Mouse (Mus musculus) intestine, embryonic 15.5 days (tissue): ENCODE results near the gene Tlcd1. TPM values are rescaled to one million over a fixed set of nuclear protein-coding genes. Genes with fewer than 3 reads are reported as not detected.

ENCODE experiments used
- ATAC-seq: fragments of 200-750 bp; cut with Nextera tagmentation; 2 replicates; pipeline ENCODE4 v1.8.0; 2017; ENCODE audit warnings: moderate TSS enrichment, moderate library complexity
- H3K27ac ChIP-seq: fragments of 300-500 bp; sonication (generic); 2 replicates; pipeline ENCODE4 v1.5.1; 2015; ENCODE audit warnings: mild to moderate bottlenecking, inconsistent platforms
- H3K27me3 ChIP-seq: fragments of 300-500 bp; sonication (generic); replicated peaks from 2 replicates; pipeline ENCODE4 v1.6.1; 2015; ENCODE audit warnings: inconsistent platforms
- H3K36me3 ChIP-seq: fragments of 300-500 bp; sonication (generic); 2 replicates; pipeline ENCODE4 v1.6.1; 2015; ENCODE audit warnings: inconsistent platforms
- H3K4me1 ChIP-seq: fragments of 300-500 bp; sonication (generic); replicated peaks from 2 replicates; pipeline ENCODE4 v1.6.1; 2015; ENCODE audit warnings: inconsistent platforms
- H3K4me2 ChIP-seq: fragments of 300-500 bp; sonication (generic); replicated peaks from 2 replicates; pipeline ENCODE4 v1.6.1; 2015; ENCODE audit warnings: mild to moderate bottlenecking, inconsistent platforms
- H3K4me3 ChIP-seq: fragments of 300-500 bp; sonication (generic); replicated peaks from 2 replicates; pipeline ENCODE4 v1.5.1; 2015; ENCODE audit warnings: inconsistent platforms
- H3K9ac ChIP-seq: fragments of 300-500 bp; sonication (generic); 2 replicates; pipeline ENCODE4 v1.6.1; 2015; ENCODE audit warnings: inconsistent platforms
- H3K9me3 ChIP-seq: fragments of 300-500 bp; sonication (generic); 2 replicates; pipeline ENCODE4 v1.6.1; 2016; ENCODE audit warnings: inconsistent platforms
- WGBS: fragments of 180-500 bp; shearing (Covaris S2); methylation state at CpG from one replicate; pipeline ENCODE4 v1.1.7; 2015; 5-methylcytosine and 5-hydroxymethylcytosine counted together
- polyA plus RNA-seq: library from polyadenylated mRNA; unstranded; fragments of >200 nt; fragmentation: Nextera tagmentation; extraction: Ambion mirVana; gene quantifications from 2 replicates; pipeline ENCODE4 v1.2.1, GENCODE M21; 2015

Gene Tlcd1
- polyA plus RNA-seq, 1 experiment from 2014 or later = 39.8 TPM

DNA sequence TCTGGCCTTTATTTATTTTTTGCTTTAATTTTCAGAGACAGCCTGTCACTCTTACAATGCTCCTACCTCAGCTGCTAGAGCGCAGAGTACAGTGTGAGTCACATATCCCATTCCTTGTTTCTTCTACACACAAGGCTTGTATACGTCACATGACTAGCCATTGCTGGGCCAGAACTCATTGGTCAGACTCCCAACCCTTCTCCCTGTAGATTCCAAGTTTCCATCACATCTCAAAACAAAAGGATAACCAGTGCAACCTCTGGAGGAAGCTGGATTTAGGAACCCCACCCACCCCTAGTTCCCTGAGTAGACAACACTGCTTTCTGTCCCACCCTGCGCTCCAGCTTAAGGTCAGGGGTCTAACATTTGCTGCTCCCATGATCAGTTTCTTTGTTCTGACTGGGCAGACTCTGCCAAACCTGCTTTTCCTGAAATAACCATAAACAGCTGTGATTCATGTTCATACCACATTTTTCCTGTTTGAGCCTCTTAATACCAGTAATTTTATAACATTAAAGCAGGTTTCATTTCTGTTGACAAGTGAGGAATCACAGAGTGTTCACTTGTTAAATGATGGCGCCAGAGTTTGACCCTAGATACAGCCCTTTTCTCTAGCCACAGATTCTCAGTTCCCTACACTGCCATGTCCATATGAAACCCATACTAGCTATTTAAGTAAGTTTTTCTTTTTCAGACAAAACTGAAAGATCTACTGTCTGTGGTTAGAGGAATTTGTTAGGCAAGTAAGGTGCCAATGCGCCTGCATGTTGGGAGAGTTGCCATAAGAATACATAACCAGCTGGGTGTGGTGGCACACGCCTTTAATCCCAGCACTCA lies 29.6 kb upstream of the Tlcd1 start:
- Histone ChIP-seq H3K27me3 (no peaks in the 10 kb centered on the region), H3K9ac (no peak overlapping the region), H3K4me3 (no peak overlapping the region), H3K4me1 (0 out of 2 replicates have a peak, but pooled peaks cover under 1% of the 10 kb centered on the region), H3K4me2 (no peak overlapping the region), H3K9me3 (no peaks in the 10 kb centered on the region), H3K36me3 (peaks cover 21% of the 10 kb centered on the region), H3K27ac (no peak overlapping the region)
- WGBS = 86% methylated on average over 6 of the region's 6 CpGs
- ATAC-seq = no peak

DNA sequence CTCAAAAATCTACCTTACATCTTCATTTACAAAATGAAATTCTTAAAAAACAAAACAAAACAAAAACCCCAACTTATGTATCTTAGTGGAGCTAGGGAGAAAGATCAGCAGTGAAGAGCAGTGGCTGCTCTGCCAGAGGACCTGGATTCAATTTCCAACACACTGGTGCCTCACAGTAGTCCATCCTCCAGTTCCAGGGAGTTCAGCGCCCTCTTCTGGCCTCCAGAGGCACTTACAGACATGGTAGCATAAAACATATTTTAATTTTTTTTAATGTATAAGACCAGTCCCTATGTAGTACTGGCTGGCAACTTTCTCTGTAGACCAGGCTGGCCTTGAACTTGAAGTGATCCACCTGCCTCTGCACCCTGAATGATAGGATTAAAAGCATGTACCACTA lies 25.4 kb upstream of the Tlcd1 start:
- peaks cover 16% of the 10 kb centered on the region; the same call in 1 of the 2 replicates for H3K4me1 ChIP-seq
- WGBS = 42% methylated on average over 1 of the region's 1 CpGs
- no peak overlapping the region for H3K4me2 ChIP-seq
- no peak overlapping the region for H3K4me3 ChIP-seq
- H3K27me3 ChIP-seq = no peaks in the 10 kb centered on the region
- ATAC-seq = no peak
- H3K9ac ChIP-seq = no peak overlapping the region
- H3K27ac ChIP-seq = no peak overlapping the region
- H3K9me3 ChIP-seq = no peaks in the 10 kb centered on the region
- H3K36me3 ChIP-seq = peaks cover 19% of the 10 kb centered on the region

DNA sequence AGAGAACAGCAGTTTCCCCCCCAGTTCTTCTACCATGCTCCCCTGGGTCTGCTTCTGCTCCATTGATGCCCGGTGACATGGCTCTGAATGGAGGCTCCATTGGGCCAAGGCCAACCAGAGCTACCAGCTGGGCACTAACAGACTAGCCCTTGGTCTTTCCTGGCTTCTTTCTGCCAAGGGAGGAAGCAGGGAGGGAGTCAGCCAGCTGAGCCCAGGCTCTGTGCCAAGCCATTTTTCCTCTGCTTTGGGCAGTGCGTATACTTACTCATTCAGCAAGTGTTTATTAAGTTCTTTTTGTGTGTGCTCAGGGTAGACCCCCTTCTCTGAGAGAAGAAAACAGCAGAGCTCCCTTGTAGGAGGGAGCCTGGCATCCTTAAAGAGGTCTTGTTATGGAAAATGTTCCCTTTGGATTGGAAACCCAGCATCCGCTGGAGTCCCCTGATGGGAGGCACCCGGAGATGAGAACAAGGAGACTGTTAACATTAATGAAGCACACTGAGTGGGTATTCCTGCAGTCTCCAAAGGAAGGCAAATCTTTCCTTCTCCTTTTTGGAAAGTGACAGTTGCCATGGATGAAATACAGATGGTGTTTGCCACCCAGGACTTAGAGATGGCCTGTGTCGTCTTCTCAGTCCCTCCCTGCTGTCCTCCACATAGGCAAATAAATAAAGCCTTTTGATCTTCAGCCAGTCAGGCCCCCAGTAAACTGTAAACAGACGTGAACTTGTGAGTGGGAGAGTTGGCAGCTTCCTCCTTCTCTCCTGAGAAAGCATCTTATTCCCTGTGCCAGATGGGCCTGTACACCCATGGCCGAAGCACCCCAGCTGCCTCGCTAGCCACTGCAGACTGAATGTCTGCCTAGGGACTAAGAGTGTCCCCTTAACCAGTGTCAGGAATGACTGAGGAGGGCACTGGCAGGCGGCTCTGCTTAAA lies 23.9 kb upstream of the Tlcd1 start:
- H3K27me3 ChIP-seq = no peaks in the 10 kb centered on the region
- H3K9ac ChIP-seq = no peak overlapping the region
- peak overlapping the region; percentile 48 for H3K27ac ChIP-seq
- H3K4me3 ChIP-seq = no peak overlapping the region
- H3K36me3 ChIP-seq = peaks cover 18% of the 10 kb centered on the region
- H3K4me1 ChIP-seq = peaks cover 16% of the 10 kb centered on the region; the same call in 1 of the 2 replicates
- WGBS = 52% methylated on average over 9 of the region's 9 CpGs
- no peak overlapping the region for H3K4me2 ChIP-seq
- ATAC-seq = no peak
- H3K9me3 ChIP-seq = no peaks in the 10 kb centered on the region

DNA sequence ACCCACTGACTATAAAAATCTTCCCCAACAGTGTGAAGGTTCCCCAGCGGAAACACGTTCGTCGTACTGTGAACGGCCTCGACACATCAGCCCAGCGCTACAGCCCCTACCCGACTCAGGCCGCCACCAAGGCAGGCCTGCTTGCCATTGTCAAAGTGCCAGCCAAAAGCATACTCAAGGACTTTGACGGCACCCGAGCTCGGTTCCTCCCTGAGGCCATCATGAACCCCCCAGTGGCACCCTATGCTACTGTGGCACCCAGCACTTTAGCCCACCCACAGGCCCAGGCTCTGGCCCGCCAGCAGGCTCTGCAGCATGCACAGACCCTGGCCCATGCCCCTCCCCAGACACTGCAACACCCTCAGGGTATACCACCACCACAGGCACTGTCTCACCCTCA lies 22.7 kb upstream of the Tlcd1 start:
- Histone ChIP-seq H3K9me3 (no peaks in the 10 kb centered on the region), H3K4me3 (no peak overlapping the region), H3K4me2 (no peak overlapping the region), H3K4me1 (peaks cover 16% of the 10 kb centered on the region; the same call in 1 of the 2 replicates), H3K36me3 (peaks cover 28% of the 10 kb centered on the region), H3K27ac (no peak overlapping the region), H3K27me3 (no peaks in the 10 kb centered on the region), H3K9ac (no peak overlapping the region)
- ATAC-seq = no peak
- 88% methylated on average over 13 of the region's 13 CpGs for WGBS

DNA sequence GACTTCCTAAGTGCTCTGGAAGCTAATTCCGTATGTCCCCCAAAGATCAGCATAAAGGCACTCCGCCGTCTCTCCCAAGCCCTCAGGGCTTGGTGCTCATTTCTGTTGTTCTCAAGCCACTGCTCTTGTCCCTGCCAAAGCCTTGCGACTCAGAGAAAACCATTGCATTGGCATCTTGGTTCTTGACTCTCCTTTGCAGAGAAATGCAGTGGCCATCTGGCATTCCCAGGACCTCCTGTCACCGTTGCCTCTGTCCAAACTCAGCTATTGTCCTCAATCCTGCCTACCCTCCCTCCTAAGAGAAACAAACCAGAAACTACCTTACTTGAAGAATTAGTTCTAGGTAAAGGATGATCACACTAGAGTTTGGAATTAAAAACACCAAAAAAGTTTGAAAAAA lies 20.8 kb upstream of the Tlcd1 start:
- no peak overlapping the region for H3K27ac ChIP-seq
- WGBS = 82% methylated on average over 5 of the region's 5 CpGs
- H3K36me3 ChIP-seq = peaks cover 39% of the 10 kb centered on the region
- H3K4me3 ChIP-seq = no peak overlapping the region
- peaks cover 16% of the 10 kb centered on the region; the same call in 1 of the 2 replicates for H3K4me1 ChIP-seq
- H3K4me2 ChIP-seq = no peak overlapping the region
- no peaks in the 10 kb centered on the region for H3K9me3 ChIP-seq
- no peak overlapping the region for H3K9ac ChIP-seq
- ATAC-seq = no peak
- no peaks in the 10 kb centered on the region for H3K27me3 ChIP-seq

DNA sequence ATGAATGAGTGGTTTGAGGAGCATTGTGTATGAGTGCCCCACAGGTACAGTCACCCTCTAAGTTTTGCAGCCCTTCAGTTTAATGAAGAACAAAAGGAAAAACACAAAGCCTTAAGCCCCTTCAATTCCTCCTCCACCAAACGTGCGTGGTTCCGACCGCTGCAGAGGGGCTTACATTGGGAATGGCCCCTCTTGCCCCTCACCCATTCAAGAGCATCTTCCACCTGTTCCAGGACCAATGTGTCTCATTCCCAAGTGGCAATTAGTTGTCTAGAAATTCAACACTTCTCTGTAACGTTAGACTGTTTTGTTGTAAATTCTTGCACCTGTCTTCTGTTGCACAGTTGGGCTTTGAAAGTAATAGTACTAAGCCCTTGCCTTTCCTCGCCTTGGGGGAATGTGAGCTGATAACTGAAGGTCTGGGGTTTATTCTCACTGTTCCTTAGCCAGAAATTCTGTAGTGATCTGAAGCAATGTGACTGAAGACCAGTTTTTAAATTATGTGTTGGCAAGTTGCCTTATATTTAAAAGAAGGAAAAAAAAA lies 20.3 kb upstream of the Tlcd1 start:
- Histone ChIP-seq H3K9me3 (no peaks in the 10 kb centered on the region), H3K27ac (no peak overlapping the region), H3K36me3 (peaks cover 45% of the 10 kb centered on the region), H3K4me1 (peaks cover 16% of the 10 kb centered on the region; the same call in 1 of the 2 replicates), H3K4me3 (no peak overlapping the region), H3K4me2 (no peak overlapping the region), H3K9ac (no peak overlapping the region), H3K27me3 (no peaks in the 10 kb centered on the region)
- no peak for ATAC-seq
- 83% methylated on average over 6 of the region's 6 CpGs for WGBS

DNA sequence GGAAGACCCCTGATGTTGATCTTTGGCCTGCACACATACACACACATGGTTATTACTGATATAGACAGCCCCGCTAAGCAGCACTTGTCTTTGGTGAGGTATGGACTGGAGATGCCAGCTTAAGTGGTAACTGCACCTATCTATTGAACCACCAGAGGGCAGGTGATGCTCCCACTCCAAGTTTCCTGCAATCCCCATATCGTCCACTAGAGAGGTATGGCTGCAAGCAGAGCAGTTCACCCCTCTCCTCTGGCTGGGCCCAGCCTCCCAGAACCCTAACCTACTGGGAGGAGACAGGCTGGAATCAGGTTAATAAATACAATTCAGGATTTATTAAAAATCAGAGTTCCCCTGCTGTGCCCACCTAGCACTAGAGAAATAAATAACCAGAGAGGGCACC lies 17.4 kb upstream of the Tlcd1 start:
- peaks cover 21% of the 10 kb centered on the region for H3K4me1 ChIP-seq
- H3K27me3 ChIP-seq = no peaks in the 10 kb centered on the region
- 21% methylated on average over 2 of the region's 2 CpGs for WGBS

DNA sequence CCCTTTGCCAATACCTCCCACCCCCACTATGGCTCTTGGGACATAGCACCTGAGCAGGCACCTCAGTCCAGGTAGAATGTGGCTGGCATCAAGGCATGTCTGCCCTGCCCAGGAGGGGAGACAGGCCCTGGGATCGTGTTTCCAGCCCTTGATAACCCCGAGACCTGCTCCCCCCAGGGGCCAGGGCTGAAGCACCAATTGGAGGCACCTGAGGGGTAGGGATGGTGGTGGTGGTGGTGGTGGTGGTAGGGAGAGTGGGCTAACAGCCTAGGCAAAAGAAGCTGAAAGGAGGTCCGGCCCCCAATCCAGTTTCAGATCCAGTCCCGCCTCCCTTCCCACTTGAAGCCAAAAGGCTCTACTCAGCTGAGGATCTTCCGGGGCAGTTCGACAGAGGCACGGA lies 17.0 kb upstream of the Tlcd1 start:
- WGBS = 74% methylated on average over 7 of the region's 7 CpGs
- Histone ChIP-seq H3K4me2 (no peak overlapping the region), H3K9me3 (no peaks in the 10 kb centered on the region), H3K9ac (no peak overlapping the region), H3K36me3 (peaks cover 45% of the 10 kb centered on the region), H3K4me1 (peaks cover 21% of the 10 kb centered on the region), H3K27me3 (no peaks in the 10 kb centered on the region), H3K4me3 (no peak overlapping the region), H3K27ac (no peak overlapping the region)
- ATAC-seq = no peak

More for the DNA sequence above, 17.4 kb upstream of the Tlcd1 start:
- Histone ChIP-seq H3K9me3 (no peaks in the 10 kb centered on the region), H3K9ac (no peak overlapping the region), H3K36me3 (peaks cover 47% of the 10 kb centered on the region), H3K4me2 (no peak overlapping the region), H3K27ac (no peak overlapping the region), H3K4me3 (no peak overlapping the region)
- peak; percentile 45 for ATAC-seq

DNA sequence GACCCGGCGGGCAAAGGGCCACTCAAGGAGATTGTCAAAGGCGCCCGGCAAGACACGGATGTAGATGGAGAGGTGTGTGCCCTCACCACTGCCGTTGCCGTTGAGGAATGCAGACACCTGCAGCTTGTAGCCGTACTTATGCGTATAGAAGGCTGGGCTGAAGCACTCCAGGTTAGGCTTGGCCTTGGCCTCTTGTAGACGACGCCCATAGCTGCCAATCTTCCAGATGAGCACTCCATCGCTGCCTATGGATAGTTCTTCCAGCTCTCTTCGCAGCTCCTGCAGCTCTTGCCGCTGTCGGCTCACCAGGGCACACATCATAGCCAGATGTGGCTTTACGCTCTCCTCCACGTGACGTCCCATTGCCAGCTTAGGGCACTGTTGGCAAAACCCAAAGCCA lies 16.3 kb upstream of the Tlcd1 start:
- ATAC-seq = no peak
- Histone ChIP-seq H3K4me1 (peaks cover 21% of the 10 kb centered on the region), H3K9ac (no peak overlapping the region), H3K9me3 (no peaks in the 10 kb centered on the region), H3K27ac (no peak overlapping the region), H3K4me2 (no peak overlapping the region), H3K4me3 (no peak overlapping the region), H3K36me3 (peaks cover 41% of the 10 kb centered on the region), H3K27me3 (no peaks in the 10 kb centered on the region)
- 82% methylated on average over 18 of the region's 18 CpGs for WGBS

DNA sequence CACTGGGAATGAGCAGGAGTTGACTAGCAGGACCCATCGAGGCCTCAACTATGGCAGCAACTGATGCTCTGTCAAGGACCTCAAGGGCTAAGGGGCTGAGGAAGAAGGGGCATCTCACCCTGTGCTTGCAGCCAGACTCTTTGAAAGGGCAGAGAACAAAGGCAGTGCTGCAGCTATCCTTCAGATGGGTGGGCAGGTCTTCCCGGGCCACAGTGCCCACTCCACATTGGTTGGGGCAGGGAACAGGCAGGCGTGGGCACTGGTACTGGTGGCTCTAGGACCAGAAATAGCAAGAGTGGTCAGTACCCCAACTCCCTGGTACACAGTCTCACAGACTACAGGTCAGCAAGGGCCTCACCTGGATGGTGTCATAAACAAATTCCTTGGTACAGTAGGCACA lies 15.8 kb upstream of the Tlcd1 start:
- Histone ChIP-seq H3K9ac (no peak overlapping the region), H3K27ac (no peak overlapping the region), H3K36me3 (peaks cover 41% of the 10 kb centered on the region), H3K4me1 (peaks cover 22% of the 10 kb centered on the region), H3K4me2 (no peak overlapping the region), H3K27me3 (no peaks in the 10 kb centered on the region), H3K4me3 (no peak overlapping the region), H3K9me3 (no peaks in the 10 kb centered on the region)
- WGBS = 91% methylated on average over 3 of the region's 3 CpGs
- ATAC-seq = no peak

DNA sequence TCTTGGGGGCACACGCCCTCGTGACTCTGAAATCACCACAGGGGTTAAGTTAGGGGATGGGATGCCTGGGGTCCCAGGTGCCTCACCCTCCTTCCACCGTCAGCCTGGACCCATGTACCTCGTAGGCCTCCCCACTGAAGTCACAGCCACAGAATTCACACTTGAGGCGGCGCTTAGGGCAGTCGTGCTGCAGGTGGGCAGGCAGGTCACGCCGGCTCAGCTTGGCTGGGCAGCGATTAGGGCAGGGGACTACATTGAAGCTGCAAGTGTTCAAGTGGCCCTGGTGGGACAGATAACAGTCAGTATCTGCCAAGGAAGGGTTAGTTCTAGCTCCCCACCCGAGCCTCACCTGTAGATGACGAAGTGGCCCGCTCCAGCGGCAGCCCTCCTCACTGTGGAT lies 15.3 kb upstream of the Tlcd1 start:
- WGBS = 85% methylated on average over 14 of the region's 14 CpGs
- Histone ChIP-seq H3K27ac (0 out of 2 replicates have a peak overlapping the region, but pooled peaks have one; percentile 22), H3K27me3 (no peaks in the 10 kb centered on the region), H3K9ac (no peak overlapping the region), H3K9me3 (no peaks in the 10 kb centered on the region), H3K4me3 (no peak overlapping the region), H3K36me3 (peaks cover 41% of the 10 kb centered on the region), H3K4me1 (peaks cover 27% of the 10 kb centered on the region), H3K4me2 (no peak overlapping the region)
- no peak for ATAC-seq

DNA sequence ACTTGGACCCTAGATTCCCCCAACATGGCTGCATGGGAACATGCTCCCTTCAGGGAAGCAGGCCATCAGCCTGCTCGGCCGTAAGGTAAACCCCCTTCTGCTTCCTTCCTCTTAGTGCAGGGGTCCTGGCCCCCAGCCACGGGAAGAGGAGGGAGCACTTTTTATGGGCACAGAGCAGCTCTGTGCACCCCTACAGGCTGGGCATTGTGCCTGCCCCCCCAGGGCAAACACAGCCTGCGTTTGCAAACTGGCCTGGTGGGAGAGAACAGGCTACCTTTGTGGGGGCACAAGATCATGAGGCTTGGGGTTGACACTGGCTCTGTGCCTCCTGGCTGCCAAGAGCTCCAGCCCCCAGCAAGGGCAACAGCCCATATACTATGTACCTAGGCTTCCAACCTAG lies 14.5 kb upstream of the Tlcd1 start:
- no peaks in the 10 kb centered on the region for H3K9me3 ChIP-seq
- H3K36me3 ChIP-seq = peaks cover 41% of the 10 kb centered on the region
- peak overlapping the region; percentile 95 for H3K4me2 ChIP-seq
- no peaks in the 10 kb centered on the region for H3K27me3 ChIP-seq
- 0 out of 2 replicates have a peak overlapping the region, but pooled peaks have one; percentile 11 for H3K9ac ChIP-seq
- peak overlapping the region; percentile 2; the same call in 1 of the 2 replicates for H3K27ac ChIP-seq
- WGBS = 52% methylated on average over 4 of the region's 4 CpGs
- H3K4me3 ChIP-seq = no peak overlapping the region
- ATAC-seq = no peak
- peaks cover 34% of the 10 kb centered on the region for H3K4me1 ChIP-seq
